Mouse (Mus musculus) macrophage (primary cell): ENCODE measurements around the gene Kansl1l. TPM values are rescaled to one million over a fixed set of nuclear protein-coding genes. Genes with fewer than 3 reads are reported as not detected.

Source experiments
- H3K27ac ChIP-seq: fragments of 350-480 bp; formaldehyde crosslinking; 2 replicates; pipeline ENCODE4 v1.9.0; 2021
- H3K36me3 ChIP-seq: fragments of 350-480 bp; formaldehyde crosslinking; 2 replicates; pipeline ENCODE4 v1.9.0; 2021; ENCODE audit errors: inconsistent target
- H3K4me3 ChIP-seq: fragments of 350-480 bp; formaldehyde crosslinking; 2 replicates; pipeline ENCODE4 v1.9.0; 2021; ENCODE audit errors: inconsistent target
- H3K79me2 ChIP-seq: fragments of 350-480 bp; formaldehyde crosslinking; 2 replicates; pipeline ENCODE4 v1.9.0; 2021; ENCODE audit errors: inconsistent target
- WGBS: methylation state at CpG from one replicate; pipeline ENCODE4 v1.1.7; 2026; ENCODE audit warnings: inconsistent platforms; ENCODE audit not compliant: missing documents; 5-methylcytosine and 5-hydroxymethylcytosine counted together
- polyA plus RNA-seq: library from polyadenylated mRNA; stranded (reverse); fragments of 250-400 nt; gene quantifications from 3 replicates; pipeline ENCODE4 v1.2.4, GENCODE M21; 2018; ENCODE audit warnings: inconsistent platforms

The Kansl1l gene
- polyA plus RNA-seq, 1 experiment from 2014 or later: 8.0 TPM

GRCm38 (mm10) chr1:66837207-66837606 lies 19.8 kb upstream of the Kansl1l start:
- Histone ChIP-seq H3K36me3 (peaks cover 35% of the 10 kb centered on the region), H3K27ac (no peak overlapping the region), H3K4me3 (no peak overlapping the region), H3K79me2 (no peaks in the 10 kb centered on the region)
- 96% methylated on average over 3 of the region's 3 CpGs for WGBS

DNA sequence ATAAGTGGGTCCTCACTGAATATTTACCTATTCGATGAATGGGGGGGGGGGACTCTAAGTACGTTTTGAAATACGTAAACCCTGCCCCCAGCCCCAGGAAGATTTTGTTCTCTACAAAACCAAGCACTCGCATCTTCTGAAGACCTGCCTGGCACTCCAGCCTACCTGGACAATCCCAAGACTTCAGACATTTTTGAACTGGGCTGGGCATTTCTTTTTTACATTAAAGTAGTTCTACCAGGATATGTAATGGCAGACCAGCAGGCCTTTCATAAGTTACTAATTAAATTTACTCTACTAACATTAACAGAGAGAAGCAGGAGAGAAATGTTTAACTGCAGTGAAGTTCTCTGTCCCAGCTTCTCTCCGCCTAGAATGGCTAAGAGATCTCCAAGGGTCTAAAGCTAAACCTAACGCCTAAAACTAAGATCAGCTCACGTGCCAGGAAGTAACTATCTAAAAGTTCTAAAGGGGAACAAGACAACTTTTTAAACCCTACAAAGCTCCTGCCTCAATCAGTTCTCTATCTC lies 15.3 kb upstream of the Kansl1l start:
- peaks cover 43% of the 10 kb centered on the region; the same call in 1 of the 2 replicates for H3K36me3 ChIP-seq
- no peaks in the 10 kb centered on the region for H3K79me2 ChIP-seq
- no peak overlapping the region for H3K27ac ChIP-seq
- WGBS: 86% methylated on average over 7 of the region's 7 CpGs
- H3K4me3 ChIP-seq: no peak overlapping the region

DNA sequence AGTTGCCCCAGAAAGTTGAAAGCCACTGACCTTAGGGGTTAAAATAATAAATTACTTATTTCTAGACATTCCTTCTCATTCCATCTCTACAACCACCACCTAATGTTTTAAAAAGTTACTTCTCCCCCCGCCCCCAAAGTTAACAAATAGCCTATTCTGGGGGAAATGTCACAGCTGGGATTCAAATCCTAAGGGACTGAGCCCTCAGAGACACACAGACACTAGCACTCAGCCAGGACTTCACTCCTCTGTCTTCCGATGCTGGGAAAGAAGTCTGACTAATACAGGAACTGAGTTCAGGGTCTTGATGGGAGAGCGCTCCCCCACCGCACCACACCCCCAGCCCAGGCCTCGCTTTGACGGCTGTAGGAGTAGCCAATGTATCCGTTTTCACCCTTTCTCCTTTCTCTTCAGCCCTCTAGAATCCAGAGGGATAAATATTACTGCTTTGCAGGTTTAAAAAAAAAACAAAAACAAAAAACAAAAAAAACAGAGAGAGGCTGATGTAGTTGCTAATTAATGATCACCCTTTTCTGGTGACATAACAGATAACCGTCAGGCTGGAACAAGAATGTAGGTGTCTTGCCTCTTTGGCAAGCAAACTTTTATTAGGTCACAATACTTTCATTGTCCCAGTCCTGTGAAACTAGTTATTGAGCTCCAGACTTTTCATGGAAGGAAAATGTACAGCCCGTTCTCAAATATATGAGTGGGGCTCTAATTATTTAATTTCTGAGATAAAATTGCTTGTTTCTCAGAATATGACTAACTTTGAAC lies 14.7 kb upstream of the Kansl1l start:
- no peak overlapping the region for H3K27ac ChIP-seq
- no peaks in the 10 kb centered on the region for H3K79me2 ChIP-seq
- 93% methylated on average over 9 of the region's 9 CpGs for WGBS
- peaks cover 38% of the 10 kb centered on the region; the same call in 1 of the 2 replicates for H3K36me3 ChIP-seq
- no peak overlapping the region for H3K4me3 ChIP-seq

DNA sequence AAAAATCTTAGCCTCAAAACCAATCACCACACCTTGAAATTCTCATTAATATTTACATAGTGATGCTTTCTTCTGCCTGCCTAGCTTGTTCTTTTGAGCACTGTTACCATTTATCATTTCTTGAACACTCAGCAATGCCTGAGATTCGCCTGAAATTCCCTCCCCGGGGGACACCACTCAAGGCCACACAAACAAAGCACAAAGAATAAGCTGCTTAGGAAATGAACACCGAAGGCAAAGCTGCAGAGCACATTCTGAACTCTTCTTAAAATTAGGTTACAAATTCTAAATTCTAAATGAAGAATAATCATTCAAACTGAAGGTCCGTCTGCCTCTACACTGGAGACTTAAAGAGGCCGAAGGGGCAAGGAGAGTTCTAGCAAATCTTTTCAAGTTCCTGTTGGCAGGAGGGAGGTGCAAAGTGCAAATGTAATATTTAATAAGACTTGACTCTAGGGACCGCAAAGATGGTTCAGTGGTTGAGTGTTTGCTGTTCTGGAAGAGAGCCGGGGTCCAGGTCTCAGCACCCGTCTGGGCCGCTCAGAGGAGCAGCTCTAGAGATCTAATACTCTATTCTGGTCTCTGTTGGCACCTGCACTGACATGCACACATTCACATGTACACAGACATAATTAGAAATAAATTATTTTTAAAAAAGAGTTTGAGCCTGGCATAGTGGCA lies 12.2 kb upstream of the Kansl1l start:
- H3K79me2 ChIP-seq: no peaks in the 10 kb centered on the region
- peaks cover 23% of the 10 kb centered on the region; the same call in 1 of the 2 replicates for H3K36me3 ChIP-seq
- no peak overlapping the region for H3K4me3 ChIP-seq
- no peak overlapping the region for H3K27ac ChIP-seq
- 97% methylated on average over 9 of the region's 9 CpGs for WGBS

DNA sequence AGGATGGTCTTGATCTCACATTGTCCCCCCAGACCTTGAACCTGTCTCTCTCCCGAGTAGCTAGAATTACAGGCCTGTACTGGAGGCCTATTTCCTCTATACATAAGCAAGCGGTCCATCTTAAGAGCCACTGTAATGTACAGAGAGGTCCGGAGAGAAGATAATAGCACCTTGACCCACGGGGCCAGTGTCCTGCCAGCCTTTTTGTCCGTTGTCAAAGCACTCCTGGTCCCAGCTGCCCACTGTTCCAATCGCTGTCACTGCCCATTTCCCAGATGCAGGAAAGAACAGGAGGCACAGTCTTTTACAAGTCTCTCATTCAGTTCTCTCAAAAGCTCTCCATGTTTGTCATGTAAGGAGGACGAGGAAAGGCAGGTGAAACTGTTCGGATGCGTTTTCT lies 4.6 kb upstream of the Kansl1l start:
- Histone ChIP-seq H3K4me3 (no peak overlapping the region), H3K79me2 (no peaks in the 10 kb centered on the region), H3K27ac (no peak overlapping the region), H3K36me3 (no peaks in the 10 kb centered on the region)
- WGBS: 95% methylated on average over 9 of the region's 9 CpGs

- WGBS: 66% methylated on average over 7 of the region's 7 CpGs
Observed at GRCm38 (mm10) chr1:66820241-66820640, 2.9 kb upstream of the Kansl1l start.

DNA sequence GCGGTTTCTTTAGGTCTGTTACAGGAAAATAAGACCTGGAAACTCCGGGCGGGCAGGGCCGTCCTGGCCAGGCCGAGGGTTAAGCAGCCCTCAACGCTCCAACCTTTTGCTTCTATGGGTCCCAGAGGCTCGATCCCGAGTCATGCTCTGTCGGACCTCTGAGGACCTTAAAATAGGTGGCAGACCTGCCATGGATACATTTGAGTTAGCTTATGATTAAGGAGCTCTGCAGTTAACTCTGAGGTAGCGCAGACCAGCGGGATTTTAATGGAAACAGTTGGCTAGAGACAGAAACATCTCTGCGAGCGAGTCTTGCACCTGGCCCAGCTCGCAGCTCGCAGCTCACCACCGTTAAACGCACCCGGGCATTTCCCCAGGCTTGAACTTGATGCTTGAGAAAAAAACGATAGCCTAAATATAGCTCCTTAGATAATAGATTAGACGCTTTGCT lies 528 bp upstream of the Kansl1l start:
- peak overlapping the region; percentile 58 for H3K4me3 ChIP-seq
- 2% methylated on average over 18 of the region's 20 CpGs for WGBS

More at GRCm38 (mm10) chr1:66820241-66820640, 2.9 kb upstream of the Kansl1l start:
- H3K4me3 ChIP-seq: no peak overlapping the region
- no peak overlapping the region for H3K27ac ChIP-seq
- no peaks in the 10 kb centered on the region for H3K36me3 ChIP-seq
- H3K79me2 ChIP-seq: peaks cover 6% of the 10 kb centered on the region

GRCm38 (mm10) chr1:66816837-66817452 lies 417 bp downstream of the Kansl1l start:
- WGBS: 2% methylated on average over 41 of the region's 63 CpGs
- H3K27ac ChIP-seq: peak overlapping the region; percentile 93
- peaks cover 39% of the 10 kb centered on the region for H3K79me2 ChIP-seq
- no peaks in the 10 kb centered on the region for H3K36me3 ChIP-seq
- peak overlapping the region; percentile 80 for H3K4me3 ChIP-seq

More for the DNA sequence above, 528 bp upstream of the Kansl1l start:
- H3K36me3 ChIP-seq: no peaks in the 10 kb centered on the region
- no peak overlapping the region; the same call in 1 of the 2 replicates for H3K27ac ChIP-seq
- H3K79me2 ChIP-seq: peaks cover 29% of the 10 kb centered on the region

DNA sequence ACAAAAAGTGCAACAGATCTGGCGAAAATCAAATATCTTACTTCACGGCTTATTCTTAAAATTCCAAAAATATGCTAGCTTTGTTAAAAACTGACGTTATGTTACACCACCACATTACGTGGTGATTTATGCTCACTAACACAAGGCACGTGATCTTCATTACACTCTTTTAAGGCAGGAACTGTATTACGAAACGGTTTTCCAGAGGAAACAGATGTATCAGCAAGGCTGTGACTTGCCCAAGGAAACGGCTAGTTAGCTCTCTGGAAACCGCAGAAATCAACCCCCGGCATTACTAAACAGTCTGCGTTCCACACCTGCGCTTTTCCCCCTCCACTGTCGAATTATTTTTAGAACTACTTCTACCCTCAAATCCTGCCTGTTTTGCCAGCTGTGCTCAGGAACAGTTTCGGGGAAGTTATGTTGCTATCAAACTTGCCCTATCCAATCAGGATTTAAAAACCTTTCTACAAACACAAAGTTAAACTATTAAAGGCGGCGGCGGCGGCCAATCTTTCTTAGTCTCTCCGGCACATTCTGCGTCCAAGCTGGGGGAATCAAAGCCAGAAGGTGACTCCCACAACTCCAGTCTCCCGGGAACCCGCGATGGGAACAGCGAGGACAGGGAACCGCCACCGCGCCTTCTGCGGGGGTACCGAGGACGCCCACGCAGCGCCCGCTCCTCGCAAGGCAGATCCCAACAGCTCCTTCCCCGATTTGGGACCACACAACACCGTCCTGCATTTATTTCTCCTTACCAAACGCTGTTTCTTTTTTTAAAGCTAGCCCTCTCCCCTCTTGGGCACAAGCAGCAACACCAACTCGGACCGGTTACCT lies 1.2 kb downstream of the Kansl1l start:
- Histone ChIP-seq H3K36me3 (no peaks in the 10 kb centered on the region), H3K79me2 (peaks cover 46% of the 10 kb centered on the region), H3K27ac (peak overlapping the region; percentile 93), H3K4me3 (peak overlapping the region; percentile 80)
- WGBS: under 1% methylated on average over 39 of the region's 39 CpGs

- 17% methylated on average over 8 of the region's 8 CpGs for WGBS
- peak overlapping the region; percentile 93 for H3K27ac ChIP-seq
- H3K36me3 ChIP-seq: no peaks in the 10 kb centered on the region
- peak overlapping the region; percentile 80; the same call in 1 of the 2 replicates for H3K4me3 ChIP-seq
- peaks cover 60% of the 10 kb centered on the region for H3K79me2 ChIP-seq
Observed at GRCm38 (mm10) chr1:66814756-66815155, 2.6 kb downstream of the Kansl1l start.

- peaks cover 73% of the 10 kb centered on the region for H3K79me2 ChIP-seq
- 100% methylated on average over 1 of the region's 1 CpGs for WGBS
- no peak overlapping the region for H3K27ac ChIP-seq
- no peaks in the 10 kb centered on the region for H3K36me3 ChIP-seq
- H3K4me3 ChIP-seq: no peak overlapping the region
Observed at GRCm38 (mm10) chr1:66813191-66813590, 4.2 kb downstream of the Kansl1l start.

DNA sequence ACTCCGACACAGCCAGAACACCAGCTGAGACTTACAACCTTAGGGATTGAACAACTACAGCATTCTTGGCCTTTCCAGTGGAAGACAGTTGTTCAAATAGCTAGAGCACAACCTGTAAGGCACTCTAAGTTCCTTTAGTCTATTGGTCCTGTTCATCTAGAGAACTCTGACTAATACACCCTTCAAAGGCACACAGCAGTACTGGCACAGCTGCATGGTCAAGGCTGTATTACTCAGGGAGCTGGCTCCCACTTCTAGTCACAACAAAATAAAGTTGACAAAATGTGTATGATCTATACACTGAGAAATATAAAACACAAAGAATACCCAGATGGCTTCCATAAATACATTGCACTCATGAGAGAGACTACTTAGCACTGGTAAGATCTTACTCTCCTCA lies 10.5 kb downstream of the Kansl1l start:
- Histone ChIP-seq H3K36me3 (peaks cover 3% of the 10 kb centered on the region; the same call in 1 of the 2 replicates), H3K4me3 (no peak overlapping the region), H3K27ac (no peak overlapping the region), H3K79me2 (peaks cover 69% of the 10 kb centered on the region)
- 90% methylated on average over 1 of the region's 1 CpGs for WGBS

- Histone ChIP-seq H3K79me2 (peaks cover 55% of the 10 kb centered on the region; the same call in 1 of the 2 replicates), H3K4me3 (no peak overlapping the region), H3K36me3 (peaks cover 7% of the 10 kb centered on the region; the same call in 1 of the 2 replicates), H3K27ac (no peak overlapping the region)
- 100% methylated on average over 1 of the region's 1 CpGs for WGBS
Observed at GRCm38 (mm10) chr1:66805408-66805807, 12.0 kb downstream of the Kansl1l start.

DNA sequence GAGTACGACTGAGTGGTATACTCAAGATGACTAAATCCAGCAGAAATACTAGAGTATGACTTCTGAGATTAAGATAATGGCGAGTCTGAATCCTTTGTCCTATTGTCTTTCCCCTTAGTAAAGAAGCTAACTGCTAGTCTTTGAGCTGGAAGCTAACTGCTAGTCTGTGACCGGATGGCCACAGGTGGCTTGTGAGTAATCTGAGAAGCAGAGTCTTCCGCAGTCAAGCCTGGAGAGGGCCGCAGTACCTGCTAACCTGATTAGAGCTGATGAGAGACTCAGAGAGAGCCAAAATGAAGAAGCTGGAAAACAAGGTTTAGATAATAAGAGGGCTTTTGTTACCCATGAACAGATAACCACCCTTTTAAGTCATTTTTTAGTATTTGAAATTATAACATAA lies 12.7 kb downstream of the Kansl1l start:
- WGBS: 100% methylated on average over 4 of the region's 5 CpGs
- no peak overlapping the region for H3K4me3 ChIP-seq
- no peak overlapping the region for H3K27ac ChIP-seq
- peaks cover 48% of the 10 kb centered on the region; the same call in 1 of the 2 replicates for H3K79me2 ChIP-seq
- H3K36me3 ChIP-seq: peaks cover 7% of the 10 kb centered on the region; the same call in 1 of the 2 replicates
